Mouse (Mus musculus) CH12.LX (cell line): ENCODE data around the gene Slc39a2.

Experiments
- CTCF ChIP-seq, 2 experiments: IDR thresholded peaks in 1 of 2; conservative IDR thresholded peaks in 1 of 2; 2 replicates each; pipeline ENCODE4 v1.5.1; 2011 to 2012; ENCODE audit warnings: low read depth in 2 of 2, low read length in 2 of 2, improper control_type of control experiment in 1 of 2, inconsistent platforms in 1 of 2, mild to moderate bottlenecking in 1 of 2, moderate library complexity in 1 of 2
- ELF1 ChIP-seq: IDR thresholded peaks from 2 replicates; pipeline ENCODE4 v1.6.1; 2014; ENCODE audit warnings: low read depth, mild to moderate bottlenecking, inconsistent platforms, low read length, improper control_type of control experiment
- EP300 ChIP-seq: IDR thresholded peaks from 2 replicates; pipeline ENCODE4 v1.6.1; 2011; ENCODE audit warnings: low read length, improper control_type of control experiment
- MYC ChIP-seq: IDR thresholded peaks from 2 replicates; pipeline ENCODE4 v1.6.1; 2011; ENCODE audit warnings: low read depth, mild to moderate bottlenecking, improper control_type of control experiment, low read length
- NELFE ChIP-seq: IDR thresholded peaks from 2 replicates; pipeline ENCODE4 v1.6.1; 2011; ENCODE audit warnings: low read depth, low read length, improper control_type of control experiment
- POLR2A ChIP-seq: IDR thresholded peaks from 2 replicates; pipeline ENCODE4 v1.6.1; 2011; ENCODE audit warnings: low read depth, mild to moderate bottlenecking, improper control_type of control experiment, low read length
- TBP ChIP-seq: conservative IDR thresholded peaks from 2 replicates; pipeline ENCODE4 v1.6.1; 2011; ENCODE audit warnings: low read depth, low read length, improper control_type of control experiment
- UBTF ChIP-seq: IDR thresholded peaks from 2 replicates; pipeline ENCODE4 v1.6.1; 2012; ENCODE audit warnings: low read depth, mild to moderate bottlenecking, inconsistent platforms, low read length, improper control_type of control experiment, moderate library complexity
- ZC3H11A ChIP-seq: IDR thresholded peaks from 2 replicates; pipeline ENCODE4 v1.6.1; 2012; ENCODE audit warnings: low read depth, mild to moderate bottlenecking, inconsistent platforms, low read length, improper control_type of control experiment
- ZNF384 ChIP-seq: IDR thresholded peaks from 2 replicates; pipeline ENCODE4 v1.6.1; 2012; ENCODE audit warnings: low read depth, low read length, improper control_type of control experiment, inconsistent platforms

DNA sequence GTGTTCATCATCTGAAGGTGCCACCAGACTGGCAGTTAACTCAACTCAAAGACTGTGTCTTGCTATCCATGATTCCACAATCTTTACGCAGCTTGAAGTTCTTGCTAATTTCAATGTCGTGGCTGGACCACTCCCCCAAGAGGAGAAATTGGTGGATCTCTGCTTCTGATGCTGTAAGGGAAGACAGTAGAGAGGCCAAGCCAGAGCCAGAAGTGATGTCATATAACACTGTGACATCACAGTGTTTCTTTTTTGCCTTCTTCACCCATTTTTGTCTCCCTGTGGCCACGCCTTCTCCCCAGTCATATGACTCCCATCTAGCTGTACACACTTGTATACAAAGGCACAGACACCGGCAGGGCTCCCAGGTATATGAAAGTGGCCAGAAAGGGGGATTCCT, 25.4 kb downstream of the Slc39a2 start, which contains the start of gene Tppp2:
- TF ChIP-seq ZC3H11A = no peak
- no peak for TF ChIP-seq CTCF (conservative IDR thresholded peaks at IDR 0.05 in 1 of 2, IDR thresholded peaks at IDR 0.05 in 1 of 2; ENCODE audit: low read depth in 2 of 2, low read length in 2 of 2)
- TF ChIP-seq ELF1 = no peak
- no peak for TF ChIP-seq NELFE
- no peak for TF ChIP-seq POLR2A
- TF ChIP-seq TBP = no peak
- no peak for TF ChIP-seq EP300
- no peak for TF ChIP-seq MYC
- no peak for TF ChIP-seq UBTF
- no peak for TF ChIP-seq ZNF384
